Mouse (Mus musculus): ENCODE data around the gene Pick1.

The Pick1 gene

GRCm38 (mm10) chr15:79229058-79229821, at the start of gene Pick1, which contains the start of gene Gm49486:
Gene Pick1, plus strand, starts transcription at chr15:79229173.
Gene Gm49486, plus strand, starts transcription at chr15:79229391.
- in situ Hi-C loops (cut with MboI; ENCODE audit: unreplicated experiment in 2 of 2) = loop anchor here (5.0 to 10.0 kb wide), 6 partner anchors 378 to 996 kb away; partner anchors contain the start of genes Cby1 (in 1 of the 2), Dmc1 (in 1 of the 2) and Fam227a (in 1 of the 2)

- in situ Hi-C loops (cut with MboI; ENCODE audit: unreplicated experiment in 2 of 2) = no loop called here
These were observed 43.8 kb upstream of the Pick1 start for GRCm38 (mm10) chr15:79185213-79185612.

GRCm38 (mm10) chr15:79187819-79188218, 41.2 kb upstream of the Pick1 start:
- in situ Hi-C loops (cut with MboI; ENCODE audit: unreplicated experiment in 2 of 2) = no loop called here

DNA sequence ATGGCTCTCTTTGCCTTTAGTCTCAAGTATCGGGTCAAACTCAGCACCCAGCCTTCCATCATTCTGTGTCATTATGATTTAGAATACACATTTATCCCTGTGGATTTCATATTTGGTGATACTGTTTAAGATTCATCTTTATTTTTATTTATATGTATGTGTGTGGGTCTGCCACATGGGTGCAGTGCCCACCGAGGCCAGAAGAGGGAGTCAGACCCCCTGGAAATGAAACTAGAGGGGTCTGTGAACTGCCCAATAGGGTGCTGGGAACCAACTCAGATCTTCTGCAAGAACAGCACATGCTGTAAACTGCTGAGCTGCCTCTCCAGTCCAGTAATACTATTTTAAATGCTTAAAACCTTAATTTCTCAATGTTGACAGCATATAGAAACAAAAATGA, 37.5 kb upstream of the Pick1 start:
- in situ Hi-C loops (cut with MboI; ENCODE audit: unreplicated experiment in 2 of 2) = no loop called here

DNA sequence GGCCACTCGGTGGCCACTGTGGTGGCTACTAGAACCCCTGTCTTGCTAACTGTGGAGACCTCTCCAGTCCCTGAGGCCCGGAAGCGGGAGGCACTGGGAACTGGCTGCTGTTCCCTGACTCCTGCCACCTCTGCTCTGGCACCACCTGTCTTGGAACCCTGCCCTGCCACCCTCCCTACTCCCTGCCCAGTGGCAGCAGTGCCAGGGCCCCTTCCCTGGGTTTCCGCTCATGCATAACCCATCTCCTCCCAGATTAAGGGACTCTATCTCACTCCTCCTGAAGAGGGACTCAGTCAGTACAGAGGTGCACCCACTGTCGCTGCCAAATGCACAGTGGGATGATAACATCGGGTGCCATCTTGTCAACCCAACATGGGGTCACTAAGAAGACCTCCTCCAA, 36.5 kb upstream of the Pick1 start:
- in situ Hi-C loops (cut with MboI; ENCODE audit: unreplicated experiment in 2 of 2) = no loop called here

DNA sequence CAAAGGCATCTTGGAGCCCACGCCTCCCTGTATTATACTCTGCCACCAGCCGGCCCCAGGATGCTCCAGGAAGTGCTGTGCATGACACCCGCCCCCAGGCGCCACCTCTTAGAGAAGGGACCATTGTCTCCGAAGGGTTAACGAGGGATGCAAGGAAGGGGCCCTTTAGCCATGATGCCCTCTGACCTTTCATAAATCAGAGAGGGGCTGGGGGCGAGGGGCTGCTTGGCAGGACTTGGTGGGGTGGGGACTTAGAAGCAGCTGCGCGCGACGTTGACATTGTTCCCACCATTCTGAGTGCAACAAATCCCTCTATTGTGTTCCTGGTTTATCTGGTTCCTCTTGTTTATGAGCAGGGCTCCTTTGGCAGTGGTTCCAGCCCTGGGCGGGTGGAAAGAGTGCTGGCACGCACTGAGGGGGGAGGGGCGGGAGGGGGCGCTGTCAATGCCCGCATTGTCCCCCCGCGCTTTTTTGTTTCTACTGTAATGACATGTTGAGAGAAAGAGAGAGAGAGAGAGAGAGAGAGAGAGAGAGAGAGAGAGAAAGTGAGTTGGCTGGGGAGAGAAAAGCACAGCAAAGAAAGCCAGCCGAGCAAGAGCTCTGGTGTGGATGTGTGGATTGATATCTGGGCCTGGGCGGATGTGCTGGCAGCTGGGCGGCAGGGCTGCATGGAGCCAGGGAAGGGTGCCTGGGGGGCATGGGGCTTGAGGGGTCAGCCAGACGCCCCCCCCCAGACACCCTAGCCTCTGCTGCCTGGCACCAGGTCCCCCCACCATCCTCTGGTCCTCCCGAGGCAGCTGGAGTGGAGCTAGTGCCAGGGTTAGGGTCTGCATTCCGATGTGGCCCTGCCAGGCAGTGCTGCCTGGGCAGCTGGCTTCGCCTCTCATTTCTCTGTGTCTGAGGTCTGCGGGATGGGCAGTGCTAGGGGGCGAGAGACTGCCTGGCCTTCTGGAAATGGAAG, 35.8 kb upstream of the Pick1 start:
- in situ Hi-C loops (cut with MboI; ENCODE audit: unreplicated experiment in 2 of 2) = no loop called here

GRCm38 (mm10) chr15:79194048-79194447, 34.9 kb upstream of the Pick1 start:
- in situ Hi-C loops (cut with MboI; ENCODE audit: unreplicated experiment in 2 of 2) = no loop called here

DNA sequence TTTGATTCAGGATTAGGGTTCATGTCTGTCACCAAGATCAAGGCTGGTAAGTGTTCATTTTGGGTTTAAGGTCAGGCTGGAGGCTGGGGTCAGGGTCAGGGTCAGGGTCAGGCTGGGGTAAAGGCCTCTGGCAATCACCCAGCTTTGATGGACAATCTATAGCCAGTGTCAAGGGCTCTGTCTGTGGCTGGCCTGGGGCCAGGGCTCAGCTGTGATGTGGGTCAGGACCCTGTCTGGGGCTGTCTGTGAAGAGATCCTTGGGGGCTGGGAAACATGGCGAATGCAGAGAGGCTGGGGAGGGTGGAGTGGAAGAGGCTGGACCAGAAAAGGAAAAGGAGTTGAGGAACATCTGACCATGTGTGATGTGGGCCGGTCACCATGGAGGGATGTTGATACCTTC, 34.0 kb upstream of the Pick1 start:
- in situ Hi-C loops (cut with MboI; ENCODE audit: unreplicated experiment in 2 of 2) = no loop called here

GRCm38 (mm10) chr15:79195492-79195891, 33.5 kb upstream of the Pick1 start:
- in situ Hi-C loops (cut with MboI; ENCODE audit: unreplicated experiment in 2 of 2) = no loop called here

GRCm38 (mm10) chr15:79199390-79199976, 29.5 kb upstream of the Pick1 start:
- in situ Hi-C loops (cut with MboI; ENCODE audit: unreplicated experiment in 2 of 2) = no loop called here

- in situ Hi-C loops (cut with MboI; ENCODE audit: unreplicated experiment in 2 of 2) = no loop called here
These were observed 27.4 kb upstream of the Pick1 start for GRCm38 (mm10) chr15:79201491-79202150.

- in situ Hi-C loops (cut with MboI; ENCODE audit: unreplicated experiment in 2 of 2) = no loop called here
These were observed 26.4 kb upstream of the Pick1 start for GRCm38 (mm10) chr15:79202575-79202974.

- in situ Hi-C loops (cut with MboI; ENCODE audit: unreplicated experiment in 2 of 2) = no loop called here
These were observed 20.8 kb upstream of the Pick1 start for GRCm38 (mm10) chr15:79208211-79208610.

DNA sequence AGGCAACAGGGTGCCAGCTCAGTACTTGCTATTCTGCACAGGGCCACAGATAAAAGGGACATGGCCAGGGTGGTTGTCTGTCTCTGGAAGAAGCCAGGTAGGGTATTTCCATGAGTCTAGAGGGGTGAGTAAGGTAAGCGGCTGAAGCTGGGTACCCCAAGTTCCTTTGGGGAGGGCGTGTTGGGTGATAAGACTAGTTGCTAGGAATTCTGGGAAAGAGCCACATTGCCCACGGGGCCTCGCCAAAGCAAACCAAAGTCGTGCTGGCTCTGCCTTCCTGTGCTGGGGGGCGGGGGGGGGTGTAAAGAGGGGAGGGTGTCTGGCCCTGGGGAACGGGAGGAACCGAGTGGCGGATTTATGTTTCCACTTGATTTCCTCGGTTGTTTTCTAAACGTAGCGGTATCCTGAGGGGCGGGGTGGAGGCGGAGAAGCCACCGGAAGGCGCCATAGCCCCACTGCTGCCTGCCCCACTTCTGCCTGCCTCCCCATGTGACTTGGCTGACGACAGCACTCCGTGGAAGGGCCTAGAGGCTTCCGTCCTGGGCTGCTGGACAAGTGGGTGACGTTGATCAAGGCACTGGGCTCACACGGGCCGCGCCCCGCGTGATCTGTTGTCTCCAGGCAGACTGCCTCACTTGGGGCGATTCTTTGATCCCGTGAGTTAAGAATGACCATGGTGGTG, 20.1 kb upstream of the Pick1 start:
- in situ Hi-C loops (cut with MboI; ENCODE audit: unreplicated experiment in 2 of 2) = no loop called here

GRCm38 (mm10) chr15:79210357-79210756, 18.6 kb upstream of the Pick1 start:
- in situ Hi-C loops (cut with MboI; ENCODE audit: unreplicated experiment in 2 of 2) = no loop called here

DNA sequence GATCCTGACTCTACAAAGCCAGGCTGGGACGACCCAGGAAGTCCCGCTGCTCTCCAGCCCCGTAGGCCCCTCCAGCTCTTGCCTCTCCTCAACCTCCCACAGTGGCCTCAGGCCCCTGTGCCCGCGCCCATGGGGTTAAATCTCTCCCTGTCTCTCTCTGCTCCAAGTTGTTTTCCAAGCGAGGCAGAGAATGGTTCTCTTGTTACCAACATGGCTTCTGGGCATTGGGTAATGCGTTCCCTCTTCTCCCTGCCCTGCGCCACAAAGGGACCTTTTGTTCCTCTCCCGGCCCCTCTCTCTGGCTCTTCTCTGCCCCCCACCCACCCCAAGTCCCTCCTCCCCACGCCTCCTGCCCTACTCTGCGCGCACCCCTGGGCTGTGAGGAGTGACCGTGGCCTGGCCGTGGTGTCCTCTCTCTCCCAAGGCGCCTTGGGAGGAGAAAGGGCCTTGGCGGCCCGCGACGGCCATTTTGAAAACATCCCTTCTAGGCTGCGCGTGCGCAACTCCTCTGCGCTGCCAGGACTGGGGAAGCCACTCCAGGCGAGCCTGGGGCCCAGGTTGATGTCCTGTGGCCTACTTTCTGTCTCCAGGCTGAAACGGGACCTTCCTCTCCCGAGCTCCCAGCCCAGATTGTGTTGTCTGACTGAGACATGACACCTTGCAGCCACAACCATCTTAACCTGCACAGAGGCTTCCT, 16.1 kb upstream of the Pick1 start:
- in situ Hi-C loops (cut with MboI; ENCODE audit: unreplicated experiment in 2 of 2) = no loop called here

GRCm38 (mm10) chr15:79213591-79213990, 15.4 kb upstream of the Pick1 start:
- in situ Hi-C loops (cut with MboI; ENCODE audit: unreplicated experiment in 2 of 2) = no loop called here

GRCm38 (mm10) chr15:79216191-79216590, 12.8 kb upstream of the Pick1 start:
- in situ Hi-C loops (cut with MboI; ENCODE audit: unreplicated experiment in 2 of 2) = no loop called here

DNA sequence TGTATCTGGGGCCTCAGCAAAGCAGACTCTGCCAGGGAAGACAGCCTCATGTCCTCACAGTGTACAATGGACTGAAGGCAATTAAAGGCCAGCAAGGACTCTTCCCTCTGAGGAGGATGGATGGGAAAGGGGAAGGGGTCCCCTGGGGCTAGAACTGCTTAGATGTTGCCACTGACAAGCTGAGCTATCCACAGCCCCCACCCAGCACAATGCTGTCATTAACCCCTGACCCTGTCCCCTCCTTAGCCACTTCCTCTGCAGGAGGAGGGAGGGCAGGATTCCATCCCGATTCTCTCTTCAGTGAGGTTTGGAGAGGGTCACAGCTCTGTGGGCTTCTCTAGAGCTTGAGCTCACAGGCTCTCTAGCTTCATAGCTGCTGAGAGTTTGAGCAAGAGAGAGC, 9.4 kb upstream of the Pick1 start:
- in situ Hi-C loops (cut with MboI; ENCODE audit: unreplicated experiment in 2 of 2) = no loop called here
